Mouse (Mus musculus): ENCODE results near the gene Nectin1. TPM values are rescaled to one million over a fixed set of nuclear protein-coding genes. Genes with fewer than 3 reads are reported as not detected.

Nectin1 gene
- total RNA-seq, 2 experiments from 2014 or later, result 5.4 to 6.0 TPM

- intact Hi-C loops (cut with DNase I), result loop anchor here (5.0 kb wide), 1 partner anchor 104 kb away; the partner anchor contains the start of gene Nectin1
- peak; percentile 62 to 70 for DNase-seq
Observed at GRCm38 (mm10) chr9:43845660-43846455, 102.1 kb downstream of the Nectin1 start.

- intact Hi-C loops (cut with DNase I), result loop anchor here (5.0 kb wide), 1 partner anchor 106 kb away; the partner anchor contains the start of gene Nectin1
- no peak for DNase-seq
Observed at GRCm38 (mm10) chr9:43847861-43848260, 104.1 kb downstream of the Nectin1 start.

GRCm38 (mm10) chr9:43850281-43850680 lies 106.5 kb downstream of the Nectin1 start:
- intact Hi-C loops (cut with DNase I), result no loop called here
- no peak for DNase-seq

DNA sequence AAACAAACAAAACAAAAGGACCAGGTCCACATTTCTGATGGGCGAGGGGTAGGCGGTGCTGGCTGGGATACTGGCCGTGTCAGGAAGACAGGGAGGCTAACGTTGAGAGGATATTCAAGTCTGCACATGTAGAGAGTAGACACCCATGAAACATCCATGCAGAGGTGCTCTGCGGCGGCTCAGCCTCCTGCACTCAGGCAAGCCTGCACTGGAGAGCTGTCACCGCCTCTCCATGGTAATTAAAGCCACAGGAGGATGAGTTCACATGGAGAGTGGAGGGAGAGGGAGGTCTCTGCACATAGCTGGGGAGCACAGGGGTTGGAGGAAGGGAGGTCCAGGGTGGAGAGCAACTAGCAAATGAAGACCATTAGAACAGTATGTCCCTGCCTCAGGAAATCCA lies 107.4 kb downstream of the Nectin1 start:
- intact Hi-C loops (cut with DNase I), result no loop called here
- no peak for DNase-seq

- no peak for DNase-seq
- intact Hi-C loops (cut with DNase I), result no loop called here
Observed at GRCm38 (mm10) chr9:43855887-43856286, 112.1 kb downstream of the Nectin1 start.

Measured in heart, postnatal 14 days (tissue).